Mouse (Mus musculus) cerebellum, adult 8-10 months (tissue): ENCODE results near the gene Il4i1.

ENCODE experiments used
- DNase-seq: peaks from one replicate; pipeline ENCODE4 v3.0.0; 2022

Gene Il4i1

DNA sequence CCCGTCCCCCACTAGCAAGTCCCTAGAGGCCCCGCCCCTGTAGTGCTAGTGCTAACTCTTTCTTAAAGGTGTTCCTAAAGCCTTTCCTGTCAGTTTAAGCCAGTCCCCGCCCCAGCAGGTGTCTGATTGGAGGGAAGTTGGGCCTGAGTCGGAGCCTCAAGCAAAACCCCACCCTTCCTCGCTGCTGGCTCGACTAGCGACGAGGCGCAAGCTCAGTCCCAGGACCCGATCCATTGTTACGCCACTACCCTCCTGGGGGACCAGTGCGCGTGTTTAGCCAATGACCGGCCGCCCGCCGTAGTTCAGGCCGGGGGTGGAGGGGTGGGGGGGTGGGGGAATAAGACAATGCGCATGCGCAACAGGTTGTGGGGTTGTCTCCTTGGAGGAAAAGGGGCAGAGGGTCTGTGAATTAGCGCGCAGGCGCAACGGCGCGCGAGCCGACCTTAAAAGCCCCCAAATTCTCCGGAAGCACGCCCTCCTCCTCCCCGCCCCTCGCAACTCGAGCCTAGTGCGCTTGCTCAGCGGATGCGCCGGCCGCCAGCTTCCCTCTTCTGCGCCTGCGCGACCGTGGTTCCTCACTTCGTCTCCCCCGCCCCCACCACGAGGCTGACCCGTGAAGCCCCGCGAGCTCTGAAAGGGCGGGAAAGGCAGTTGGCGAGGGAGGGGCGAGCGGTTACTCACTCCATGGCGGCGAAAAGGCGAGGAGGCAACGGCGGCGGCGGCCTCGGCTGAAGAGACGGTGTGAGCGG, at the start of gene Il4i1, which contains the start of gene Nup62:
TSS of gene Il4i1 (plus strand) at position 667 of the 749 bp plus-strand sequence.
TSS of gene Nup62 (plus strand) at position 368 of the 749 bp plus-strand sequence.
- peak; percentile 98 for DNase-seq

DNA sequence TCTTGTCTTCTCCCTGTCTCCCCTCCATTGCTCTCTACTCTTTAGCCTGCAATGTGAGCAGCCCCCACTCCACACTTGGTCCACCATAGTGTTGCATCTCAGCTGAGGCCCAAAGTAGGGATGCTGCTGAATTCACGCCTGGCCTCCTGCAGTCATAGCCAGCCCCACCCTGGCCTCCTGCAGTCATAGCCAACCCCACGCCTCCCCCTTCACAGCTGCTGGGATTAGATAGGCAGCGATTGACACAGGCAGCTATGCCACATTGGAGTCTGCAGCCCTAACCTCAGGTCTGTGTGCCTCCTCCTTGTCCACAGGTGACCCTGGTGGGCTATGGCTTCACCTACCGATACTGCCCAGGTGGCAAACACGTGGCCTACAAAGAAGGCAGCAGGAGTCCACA, 48.1 kb upstream of the Il4i1 start:
- no peak for DNase-seq

DNA sequence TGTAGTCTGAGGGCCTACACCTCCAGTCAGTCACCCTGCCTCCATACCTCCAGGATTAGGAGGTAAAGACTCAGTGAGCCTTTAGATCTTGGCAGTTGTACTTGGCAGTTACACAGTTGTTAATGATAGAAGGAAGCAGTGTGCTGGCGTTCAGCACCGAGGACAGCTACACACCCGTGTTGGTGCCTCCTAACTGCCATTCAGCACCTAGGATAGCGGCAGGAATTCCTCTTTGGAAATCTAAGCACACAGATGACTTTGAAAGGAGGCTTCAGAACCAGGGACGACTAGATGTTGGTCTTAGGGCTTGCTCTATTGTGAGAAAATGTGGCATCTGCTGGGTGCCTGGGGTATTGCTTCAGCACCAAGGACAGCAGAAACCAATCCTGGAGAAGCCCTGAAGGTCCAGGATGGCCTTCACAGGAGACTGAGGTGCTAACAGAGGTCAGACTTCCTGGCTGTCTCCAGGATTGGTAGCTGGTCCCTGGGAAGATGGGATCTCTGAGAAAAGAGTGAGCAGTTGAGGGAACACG, 46.1 kb upstream of the Il4i1 start:
- DNase-seq, result no peak

DNA sequence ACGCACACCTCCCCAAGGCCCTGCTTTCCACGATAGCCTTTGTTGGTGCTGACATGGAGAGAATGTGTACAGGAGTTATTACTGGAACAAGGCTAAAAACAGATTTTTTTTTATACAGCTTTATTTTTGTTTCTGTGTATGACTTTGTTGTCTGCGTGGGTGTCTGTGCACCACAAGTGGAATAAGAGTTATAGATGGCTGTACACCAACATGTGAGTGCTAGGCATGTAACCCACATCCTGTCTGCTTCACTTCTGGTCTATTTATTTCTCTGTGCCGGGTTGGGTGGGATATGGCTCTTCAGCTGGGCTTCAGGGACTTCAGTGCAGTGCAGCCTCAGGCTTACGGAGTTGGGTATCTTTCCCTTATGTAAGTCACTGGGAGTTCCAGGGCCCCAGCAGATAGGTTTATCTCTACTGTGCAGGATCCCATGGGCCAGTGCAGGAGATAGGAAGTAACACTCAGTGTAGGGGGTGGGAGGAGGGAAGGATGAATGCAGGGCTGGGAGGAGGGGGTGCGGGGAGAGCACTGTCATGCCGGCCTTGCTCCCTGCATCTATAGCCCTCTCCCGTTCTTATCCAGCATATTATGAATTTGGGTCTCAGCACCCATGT, 43.5 kb upstream of the Il4i1 start:
- no peak for DNase-seq

DNA sequence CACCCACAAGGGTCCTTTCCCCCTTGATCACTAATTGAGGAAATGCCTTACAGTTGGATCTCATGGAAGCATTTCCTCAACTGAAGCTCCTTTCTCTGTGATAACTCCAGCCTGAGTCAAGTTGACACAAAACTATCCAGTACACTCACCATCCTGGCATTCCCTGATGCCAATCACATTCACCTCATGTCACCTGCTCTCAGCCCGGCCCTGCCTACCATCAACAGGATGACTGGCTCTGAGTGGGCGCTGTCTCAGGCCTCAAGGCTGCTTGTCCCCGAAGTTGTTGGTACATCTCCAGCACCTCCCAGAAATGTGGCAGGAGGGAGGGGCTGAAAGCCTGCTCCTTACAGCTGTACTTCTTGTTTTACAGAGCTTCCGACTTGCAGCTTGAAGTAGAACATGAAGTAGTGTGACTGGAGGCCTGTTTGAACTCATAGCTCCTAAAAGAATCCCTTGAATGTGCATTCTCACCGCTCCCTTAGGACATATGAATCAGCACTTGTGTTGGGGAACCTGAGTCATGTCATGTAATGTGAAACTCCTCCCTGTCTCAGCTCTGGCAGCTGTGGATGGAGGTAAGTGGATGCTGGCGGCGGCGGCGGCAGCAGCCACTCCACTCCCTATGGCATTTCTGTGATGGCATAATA, 39.2 kb upstream of the Il4i1 start:
- DNase-seq, result no peak

DNA sequence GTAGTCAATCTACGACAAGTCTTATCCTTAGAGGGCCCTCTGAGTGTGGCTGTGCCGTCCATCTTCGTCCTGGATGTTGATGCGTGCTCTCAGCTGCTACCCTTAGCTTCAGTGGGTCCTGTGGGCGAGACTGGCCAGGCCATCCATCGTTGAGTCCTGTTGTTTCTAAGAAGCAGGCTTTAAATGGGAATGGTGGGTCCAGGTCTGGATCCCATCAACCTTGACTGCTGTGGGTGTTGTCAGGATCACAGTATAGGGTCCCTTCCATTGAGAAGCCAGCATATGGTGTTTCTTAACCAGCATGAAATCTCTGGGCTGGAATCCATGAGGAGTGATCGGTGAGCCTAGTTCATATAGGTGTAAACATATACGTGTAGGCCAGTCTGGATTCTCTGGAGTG, 36.1 kb upstream of the Il4i1 start:
- DNase-seq, result no peak

DNA sequence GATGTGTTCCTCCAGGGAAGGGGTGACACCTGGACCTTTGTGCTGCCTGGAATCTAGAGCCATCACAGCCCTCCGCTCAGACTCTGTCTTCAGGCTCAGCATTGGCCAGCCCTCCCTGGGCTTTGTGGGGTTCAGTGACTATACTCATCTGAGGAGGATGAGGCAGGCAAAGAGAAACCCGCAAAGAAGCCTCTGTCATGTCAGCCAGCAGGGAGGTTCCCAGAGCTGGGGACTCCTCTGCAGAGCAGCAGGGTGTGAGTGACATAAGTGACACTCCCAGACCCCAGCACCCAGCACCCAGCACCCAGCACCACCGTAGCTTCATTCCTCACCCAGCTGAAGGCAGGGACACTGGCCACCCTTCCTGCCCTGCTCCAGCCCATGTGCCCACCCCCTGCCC, 26.7 kb upstream of the Il4i1 start:
- no peak for DNase-seq

DNA sequence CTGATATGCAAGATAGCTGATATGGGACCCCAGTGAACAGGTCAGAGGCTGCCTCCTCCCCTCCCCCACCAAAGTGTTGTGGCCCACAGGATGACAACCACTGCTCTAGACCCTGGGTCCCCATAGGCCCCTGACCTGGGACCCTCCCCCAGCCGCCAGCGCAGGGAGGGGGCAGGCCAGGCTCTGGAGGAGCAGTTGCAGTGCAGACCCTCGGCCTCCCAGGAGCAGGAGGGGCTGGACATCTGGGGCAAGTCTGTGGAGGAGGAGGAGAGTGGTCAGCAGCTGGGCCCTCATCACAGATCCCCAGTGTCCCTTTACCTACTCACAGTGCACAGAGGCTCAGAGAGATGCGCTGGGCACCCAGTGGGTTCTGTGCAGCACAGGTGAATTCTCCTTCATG, 26.1 kb upstream of the Il4i1 start:
- no peak for DNase-seq

DNA sequence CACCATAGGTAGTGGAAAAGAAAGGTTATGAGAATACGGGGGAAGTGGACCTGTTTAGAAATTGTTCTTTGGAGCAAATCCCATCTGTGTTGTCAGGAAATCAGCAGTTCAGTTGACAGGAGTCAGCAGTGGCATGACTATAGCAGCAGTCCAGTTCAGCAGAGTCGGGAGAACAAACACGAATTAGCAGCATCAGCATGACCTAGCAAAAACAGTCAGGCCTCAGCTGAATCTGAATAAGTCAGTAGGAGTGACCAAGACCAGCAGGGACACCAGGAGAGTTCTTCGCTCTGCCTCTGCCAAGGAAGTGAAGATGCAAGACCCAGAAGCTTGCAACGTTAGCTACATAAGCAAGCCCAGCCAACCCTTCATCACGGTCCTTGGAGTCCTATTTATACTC, 23.4 kb upstream of the Il4i1 start:
- DNase-seq, result no peak

DNA sequence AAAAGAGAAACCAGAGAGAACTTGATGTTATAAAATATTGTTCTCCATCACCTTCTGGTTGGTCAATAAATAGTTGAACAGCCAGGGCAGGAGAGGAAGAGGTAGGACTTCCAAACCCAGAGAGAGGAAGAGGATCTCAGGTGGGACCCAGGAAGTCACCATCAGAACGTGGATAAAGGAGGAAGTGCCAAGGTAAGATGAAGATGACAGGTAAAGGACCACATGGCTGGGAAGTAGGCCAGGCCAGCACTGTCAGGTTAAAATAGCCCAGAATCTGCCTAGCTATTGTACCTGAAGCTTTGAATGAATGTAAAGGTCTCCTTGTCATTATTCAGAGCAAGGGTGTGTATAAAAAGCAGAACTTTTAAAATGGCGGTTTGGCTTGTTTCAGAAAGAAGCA, 7.3 kb upstream of the Il4i1 start:
- DNase-seq, result no peak

DNA sequence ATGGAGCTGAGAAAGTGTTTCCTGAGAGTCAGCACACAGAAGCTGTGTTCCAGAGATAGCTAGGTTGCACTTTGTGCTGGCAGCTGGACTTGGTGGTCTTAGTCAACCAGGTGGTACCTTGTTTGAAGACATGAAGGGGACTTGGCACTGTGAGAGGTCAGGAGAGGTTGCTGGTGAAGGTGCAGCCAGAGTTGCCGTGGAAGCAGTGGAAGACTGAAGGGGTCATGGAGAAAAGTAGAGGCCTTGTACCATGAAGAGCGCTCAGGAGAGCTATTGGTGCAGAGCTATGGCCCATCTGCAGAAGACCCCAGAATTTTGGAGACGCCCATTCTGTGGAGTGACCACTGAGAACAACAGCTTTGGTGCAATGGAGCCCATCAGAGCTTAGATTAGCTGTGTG, 6.7 kb upstream of the Il4i1 start:
- no peak for DNase-seq

DNA sequence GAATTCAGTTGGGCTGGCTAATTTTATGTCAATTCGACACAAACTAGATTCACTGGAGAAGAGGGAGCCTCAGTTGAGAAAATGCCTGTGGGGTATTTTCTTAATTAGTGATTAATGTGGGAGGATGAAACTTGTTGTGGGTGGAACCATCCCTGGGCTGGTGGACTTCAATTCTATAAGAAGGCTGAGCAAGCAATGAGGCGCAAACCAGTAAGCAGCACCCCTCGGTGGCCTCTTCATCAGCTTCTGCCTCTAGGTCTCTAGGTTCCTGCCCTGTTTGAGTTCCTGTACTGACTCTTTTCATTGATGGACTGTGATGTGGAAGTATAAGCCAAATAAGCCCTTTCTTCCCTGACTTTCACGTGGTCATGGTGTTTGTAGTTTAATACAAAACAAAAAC, 5.8 kb upstream of the Il4i1 start:
- DNase-seq, result no peak

DNA sequence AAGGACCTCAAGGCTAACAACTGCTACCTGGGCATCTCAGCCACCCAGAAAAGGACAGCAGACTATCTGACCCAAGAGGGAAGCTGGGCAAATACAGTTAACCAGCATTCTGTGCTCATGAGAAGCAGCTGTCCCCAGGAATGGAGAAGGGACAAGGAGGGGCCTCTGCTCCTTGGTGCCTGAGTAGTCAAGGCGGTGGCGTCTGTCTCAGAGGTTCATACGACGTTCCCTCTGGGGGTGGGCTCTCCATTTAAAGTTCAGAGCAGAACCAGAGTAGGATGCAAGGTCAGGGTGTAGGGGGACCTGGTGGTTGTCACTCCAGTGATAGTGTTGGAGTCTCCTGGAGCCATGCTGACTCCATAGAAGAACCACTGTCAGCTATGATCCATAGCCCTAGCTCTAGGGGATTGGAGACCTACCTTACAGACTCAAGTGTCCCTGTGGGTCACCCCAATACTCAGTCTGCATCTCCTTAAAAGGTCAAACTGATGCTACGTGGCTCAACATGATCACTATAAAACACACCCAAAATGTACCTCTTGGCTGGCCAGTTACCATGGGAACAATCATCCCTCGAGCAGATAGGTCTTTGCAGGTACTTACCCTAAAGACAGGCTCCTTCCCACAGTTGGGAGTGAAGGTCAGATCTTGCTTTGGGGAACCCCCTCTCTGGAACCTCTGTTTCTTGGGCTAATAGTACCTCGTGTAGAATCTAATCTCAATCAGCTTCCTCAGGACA, 5.2 kb upstream of the Il4i1 start:
- no peak for DNase-seq

DNA sequence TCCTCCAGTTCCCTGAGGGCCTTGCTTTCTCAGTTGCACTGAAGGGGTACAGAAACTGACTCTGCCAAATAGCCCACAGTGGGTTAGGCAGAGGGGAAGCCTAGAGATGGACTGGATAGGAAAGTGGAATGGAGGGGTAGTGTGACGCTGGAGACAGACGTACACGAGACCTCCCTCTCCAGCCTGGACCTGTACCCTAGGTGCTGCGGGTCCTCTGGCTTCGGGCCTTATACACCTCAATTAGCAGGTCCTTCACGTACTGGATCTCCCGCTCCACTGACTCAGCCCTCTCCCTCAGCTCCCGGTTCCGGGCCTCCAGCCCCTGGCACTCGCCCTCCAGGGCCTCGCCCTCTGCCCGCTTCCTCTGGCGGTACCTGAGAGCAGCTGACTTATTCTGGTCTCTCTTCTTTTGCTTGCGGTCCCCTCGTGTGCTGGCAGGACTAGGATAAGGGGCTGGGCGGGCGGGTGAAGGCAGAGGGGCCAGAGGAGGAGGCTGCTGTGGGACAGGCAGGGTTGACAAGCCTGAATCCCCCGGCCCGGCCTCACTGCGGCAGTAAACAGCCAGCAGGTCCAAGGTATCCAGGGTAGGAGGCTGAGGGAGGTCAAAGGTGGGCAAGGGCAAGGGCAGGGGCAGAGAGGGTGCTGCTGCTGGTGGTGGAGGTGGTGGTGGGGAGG, 3.4 kb upstream of the Il4i1 start:
- no peak for DNase-seq

DNA sequence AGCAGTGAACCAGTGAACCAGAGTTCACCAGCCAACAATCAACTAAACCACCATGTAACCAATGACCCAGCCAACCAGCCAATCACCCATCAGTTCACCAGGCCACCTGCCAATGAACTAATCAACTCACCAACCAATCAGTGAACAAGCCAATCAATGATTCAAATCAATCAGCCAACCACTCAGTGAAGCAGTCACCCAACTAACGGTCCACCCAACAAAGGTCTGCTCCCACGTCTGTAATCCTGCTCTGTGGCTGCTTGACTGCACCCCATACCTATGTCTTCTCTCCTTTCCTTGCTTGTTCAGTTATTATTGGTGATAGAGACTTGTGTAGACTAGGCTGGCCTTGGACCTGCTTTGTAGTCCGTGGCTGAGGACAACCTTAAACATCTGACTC, 2.2 kb upstream of the Il4i1 start:
- DNase-seq, result no peak

DNA sequence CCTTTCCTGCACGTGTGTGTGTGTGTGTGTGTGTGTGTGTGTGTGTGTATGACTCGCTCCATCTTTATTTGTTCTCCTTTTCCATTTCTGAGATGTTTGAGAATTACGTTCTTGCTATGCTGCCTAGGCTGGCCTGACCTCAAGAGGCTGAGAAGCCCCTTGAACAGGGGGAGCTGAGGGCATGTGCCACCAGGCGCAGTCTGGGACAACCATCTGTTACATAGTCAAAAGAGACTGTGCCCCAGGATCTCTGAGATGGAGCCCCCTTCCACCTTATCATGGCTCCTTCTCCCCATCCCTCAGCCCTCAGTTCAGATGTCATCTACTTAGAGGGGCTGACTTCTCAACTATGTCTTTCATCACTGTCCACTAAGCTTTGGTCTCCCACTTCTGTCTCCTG, 1.8 kb upstream of the Il4i1 start:
- no peak for DNase-seq

DNA sequence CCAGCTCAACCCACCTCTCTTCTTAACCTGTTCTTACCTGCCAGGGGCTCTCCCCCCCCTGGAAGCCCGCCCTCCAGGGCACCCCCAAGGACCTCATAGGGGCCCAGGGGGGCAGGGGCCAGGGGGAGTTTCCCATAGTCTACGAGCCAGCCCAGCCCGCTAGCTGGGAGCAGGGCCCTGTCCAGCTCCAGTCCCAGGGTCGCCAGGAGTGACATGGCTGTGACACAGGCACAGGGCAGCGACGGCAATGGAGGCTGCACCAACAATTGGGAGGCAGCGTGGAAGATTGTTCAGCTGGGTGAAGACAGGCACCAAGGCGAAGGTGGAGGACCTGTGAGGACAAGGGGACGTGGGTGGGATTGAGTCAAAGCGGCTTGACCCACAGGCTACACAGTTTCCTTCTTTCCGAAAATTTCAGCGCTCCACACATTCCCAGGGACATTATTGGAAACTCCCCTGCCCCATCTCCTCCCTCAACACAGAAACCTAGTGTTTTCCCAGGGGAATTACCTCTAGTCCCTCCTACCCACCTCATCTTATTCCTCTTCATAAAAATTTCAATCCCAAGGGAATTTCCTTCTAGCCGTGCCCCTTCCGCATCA, 1.1 kb upstream of the Il4i1 start:
- DNase-seq, result peak; percentile 45

DNA sequence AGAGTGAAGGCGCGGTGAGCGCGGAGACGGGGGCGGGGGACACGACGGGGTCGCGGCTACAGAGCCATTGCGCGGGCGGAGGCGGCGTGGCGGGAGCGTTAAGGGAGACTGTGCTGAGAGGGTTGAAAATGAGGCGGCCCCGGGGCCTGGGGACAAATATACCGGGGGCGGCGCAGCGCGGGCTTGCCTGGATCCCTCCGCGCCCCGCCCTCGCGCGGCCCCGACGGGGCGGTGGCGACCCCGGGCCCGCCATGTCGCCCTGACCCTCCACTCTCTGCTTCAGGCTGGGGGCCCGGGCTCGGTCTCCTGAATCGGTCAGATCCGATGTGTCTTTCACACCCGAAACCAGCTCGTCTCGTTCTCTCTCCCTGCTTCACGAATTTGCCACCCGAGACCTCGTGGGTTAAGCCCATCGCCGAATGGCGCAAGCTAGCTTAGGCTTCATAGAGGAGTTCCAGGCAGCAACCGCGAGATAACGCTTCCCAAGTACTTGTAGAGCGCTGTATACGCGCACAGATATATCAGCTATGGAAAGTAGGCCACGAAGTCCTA, 359 bp downstream of the Il4i1 start, which contains the start of gene Atf5:
TSS of gene Atf5 (minus strand) at position 189 of the 552 bp plus-strand sequence.
- DNase-seq, result no peak

DNA sequence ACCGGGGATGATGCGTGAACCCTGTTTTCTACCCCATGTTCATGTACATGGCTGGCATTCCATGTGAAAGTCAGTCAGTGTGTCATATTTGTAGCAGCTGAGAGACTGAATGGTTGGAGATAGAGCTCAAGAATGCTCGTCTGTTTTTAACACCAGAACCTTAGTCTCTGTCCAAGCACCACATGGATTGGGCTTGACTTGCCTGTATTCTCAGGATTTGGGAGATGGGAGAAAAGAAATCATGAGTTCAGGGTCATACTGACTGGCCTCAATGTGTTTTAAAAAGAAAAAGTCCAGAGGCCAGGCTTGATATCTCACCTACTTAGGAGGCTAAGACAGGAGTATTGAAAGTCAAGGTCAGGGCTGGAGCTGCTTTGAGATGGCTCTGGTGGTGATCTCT, 1.3 kb downstream of the Il4i1 start:
- DNase-seq, result no peak

DNA sequence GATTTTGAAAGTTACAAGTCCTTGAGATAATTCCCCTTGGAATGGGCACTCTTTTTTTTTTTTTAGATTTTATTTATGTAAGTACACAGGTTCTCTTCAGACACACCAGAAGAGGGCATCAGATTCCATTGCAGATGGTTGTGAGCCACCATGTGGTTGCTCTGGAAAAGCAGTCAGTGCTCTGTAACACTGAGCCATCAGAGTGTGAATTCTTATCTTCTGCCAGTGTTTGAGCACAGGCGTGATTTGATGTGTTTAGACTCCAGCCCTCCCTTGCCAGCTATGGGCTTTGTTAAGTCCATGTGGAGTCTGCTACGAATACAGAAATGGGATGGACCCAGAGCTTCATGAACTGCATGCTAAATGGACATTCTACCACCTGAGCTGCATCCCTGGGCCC, 2.0 kb downstream of the Il4i1 start:
- peak; percentile 13 for DNase-seq

DNA sequence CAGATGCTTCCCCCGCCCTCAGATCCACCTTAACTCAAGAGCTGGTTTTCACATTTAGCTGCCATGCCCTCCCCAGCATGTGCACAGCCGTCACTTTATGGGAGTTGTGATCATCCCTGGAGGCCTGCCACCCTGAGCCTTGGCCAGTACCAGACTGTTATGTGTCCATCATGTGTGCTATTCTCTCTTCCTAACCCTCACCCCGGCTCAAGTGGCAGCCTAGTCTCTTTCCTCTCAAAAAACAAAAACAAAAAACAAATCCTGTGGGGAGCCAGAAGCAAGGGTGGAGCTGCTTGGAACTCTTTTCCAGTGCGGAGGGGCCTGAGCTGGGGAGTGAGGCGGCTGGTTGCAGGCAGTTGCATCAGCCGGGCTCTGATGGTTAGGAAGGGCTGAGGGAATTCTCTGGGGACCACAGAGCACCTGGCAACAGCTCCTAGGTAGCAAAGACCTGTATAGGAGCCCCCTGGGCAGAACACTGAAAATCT, 2.6 kb downstream of the Il4i1 start:
- peak; percentile 28 for DNase-seq

DNA sequence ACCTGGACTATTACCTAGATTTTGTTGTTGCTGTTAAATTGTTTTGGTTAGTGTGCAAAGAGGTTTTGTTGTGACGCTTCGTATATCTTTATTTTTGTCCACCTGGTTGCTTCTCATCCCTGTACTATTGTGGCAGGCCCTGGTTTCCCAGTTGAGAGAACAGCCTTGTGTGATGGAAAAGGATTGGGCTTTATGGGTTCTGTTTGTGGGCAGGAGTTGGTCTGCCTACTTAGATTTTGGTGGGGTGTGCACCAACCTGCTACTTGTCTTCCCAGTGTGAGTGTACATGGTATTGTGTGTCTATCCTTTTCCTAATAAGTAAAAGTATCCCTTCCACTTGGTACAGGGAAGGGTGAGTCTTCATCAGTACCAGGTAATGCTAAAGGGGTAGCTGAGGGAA, 3.2 kb downstream of the Il4i1 start:
- DNase-seq, result no peak
